Mouse (Mus musculus) forebrain, embryonic 13.5 days (tissue): ENCODE results near the gene Ssc5d. TPM values are rescaled to one million over a fixed set of nuclear protein-coding genes. Genes with fewer than 3 reads are reported as not detected.

Experiments used
- ATAC-seq: fragments of 200-750 bp; cut with Nextera tagmentation; 2 replicates; pipeline ENCODE4 v1.8.0; 2017
- H3K27ac ChIP-seq: fragments of 300-500 bp; sonication (generic); 2 replicates; pipeline ENCODE4 v1.5.1; 2015; ENCODE audit warnings: inconsistent platforms, mild to moderate bottlenecking, moderate library complexity
- H3K27me3 ChIP-seq: fragments of 300-500 bp; sonication (generic); 2 replicates; pipeline ENCODE4 v1.6.1; 2015; ENCODE audit warnings: mild to moderate bottlenecking, inconsistent platforms
- H3K36me3 ChIP-seq: fragments of 300-500 bp; sonication (generic); 2 replicates; pipeline ENCODE4 v1.6.1; 2015; ENCODE audit warnings: mild to moderate bottlenecking, inconsistent platforms; ENCODE audit not compliant: poor library complexity, severe bottlenecking
- H3K4me1 ChIP-seq: fragments of 300-500 bp; sonication (generic); 2 replicates; pipeline ENCODE4 v1.6.1; 2015; ENCODE audit warnings: inconsistent platforms
- H3K4me2 ChIP-seq: fragments of 300-500 bp; sonication (generic); 2 replicates; pipeline ENCODE4 v1.6.1; 2015; ENCODE audit warnings: inconsistent platforms, mild to moderate bottlenecking, moderate library complexity
- H3K4me3 ChIP-seq: fragments of 300-500 bp; sonication (generic); 2 replicates; pipeline ENCODE4 v1.5.1; 2015; ENCODE audit warnings: mild to moderate bottlenecking, inconsistent platforms
- H3K9ac ChIP-seq: fragments of 300-500 bp; sonication (generic); 2 replicates; pipeline ENCODE4 v1.6.1; 2015; ENCODE audit warnings: mild to moderate bottlenecking, inconsistent platforms
- H3K9me3 ChIP-seq: fragments of 300-500 bp; sonication (generic); replicated peaks from 2 replicates; pipeline ENCODE4 v1.6.1; 2016; ENCODE audit warnings: inconsistent platforms
- WGBS: fragments of 180-500 bp; shearing (Covaris S2); methylation state at CpG from one replicate; pipeline ENCODE4 v1.1.7; 2015; 5-methylcytosine and 5-hydroxymethylcytosine counted together
- polyA plus RNA-seq: library from polyadenylated mRNA; unstranded; fragments of >200 nt; fragmentation: Nextera tagmentation; extraction: Ambion mirVana; gene quantifications from 2 replicates; pipeline ENCODE4 v1.2.1, GENCODE M21; 2015

Gene Ssc5d
- polyA plus RNA-seq, 1 experiment from 2014 or later = 0.23 TPM

- Histone ChIP-seq H3K9ac (no peak overlapping the region), H3K36me3 (no peaks in the 10 kb centered on the region), H3K4me1 (peaks cover 20% of the 10 kb centered on the region), H3K4me2 (no peak overlapping the region), H3K27me3 (peaks cover 15% of the 10 kb centered on the region; the same call in 1 of the 2 replicates), H3K4me3 (no peak overlapping the region), H3K27ac (no peak overlapping the region), H3K9me3 (no peaks in the 10 kb centered on the region)
- no peak for ATAC-seq
- whole genome bisulfite sequencing = 55% methylated on average over 9 of the region's 9 CpGs
Measured at GRCm38 (mm10) chr7:4902404-4902803, 23.2 kb upstream of the Ssc5d start.

DNA sequence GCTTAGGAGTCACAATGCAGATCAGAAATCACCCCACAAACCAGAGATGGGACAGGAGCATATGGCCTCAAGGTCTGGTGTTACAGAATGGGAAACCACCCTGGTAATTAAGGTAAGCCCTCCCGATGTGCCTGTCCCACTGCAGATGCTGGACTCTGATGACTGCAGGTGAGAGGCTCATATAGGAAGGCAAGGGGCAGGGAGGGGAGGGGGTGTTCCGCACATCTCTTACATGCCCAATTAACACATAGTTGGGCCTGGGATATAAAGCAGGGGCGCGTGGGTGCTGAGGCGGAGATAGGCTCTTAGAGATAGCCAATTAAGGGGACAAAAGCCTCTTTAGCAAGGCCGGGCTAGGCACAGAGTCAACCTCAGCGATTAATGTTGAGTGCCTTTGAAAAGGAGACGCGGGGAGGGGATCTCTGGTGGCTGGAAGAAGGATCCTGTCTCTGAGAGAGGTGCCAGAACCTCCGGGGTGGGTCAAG is 19.1 kb upstream of the Ssc5d start, which contains the start of gene Gm36210:
Gene Gm36210, minus strand, starts transcription at position 51 of the 485 bp plus-strand sequence.
- no peaks in the 10 kb centered on the region for H3K36me3 ChIP-seq
- H3K4me1 ChIP-seq = peaks cover 10% of the 10 kb centered on the region
- 7% methylated on average over 10 of the region's 10 CpGs for WGBS
- H3K9me3 ChIP-seq = no peaks in the 10 kb centered on the region
- no peaks in the 10 kb centered on the region for H3K27me3 ChIP-seq
- no peak within 1 kb of the TSS for H3K27ac ChIP-seq
- ATAC-seq = no peak
- no peak within 1 kb of the TSS for H3K4me2 ChIP-seq
- no peak within 1 kb of the TSS for H3K4me3 ChIP-seq
- 0 out of 2 replicates have a peak within 1 kb of the TSS, but pooled peaks have one; percentile 9 for H3K9ac ChIP-seq

DNA sequence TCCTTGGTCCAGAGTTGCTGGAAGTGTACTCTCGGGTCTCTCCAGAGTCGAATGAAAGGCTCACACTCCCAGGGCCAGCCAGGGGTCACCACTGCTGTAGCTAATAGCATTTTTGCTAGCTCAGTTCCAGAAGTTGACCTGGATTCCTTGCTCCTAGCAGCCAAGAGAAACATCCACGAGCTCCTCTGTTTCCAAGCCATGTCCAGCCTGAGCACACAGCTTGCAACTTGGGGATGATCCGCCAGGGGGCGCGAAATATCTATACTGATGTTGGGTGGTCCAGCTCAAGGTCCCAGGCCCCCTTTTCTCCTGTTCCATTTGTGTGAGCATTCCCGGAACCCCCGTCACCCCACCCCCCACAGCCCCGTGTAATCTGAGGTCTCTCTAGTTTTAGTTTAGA is 14.0 kb upstream of the Ssc5d start:
- H3K4me3 ChIP-seq = no peak overlapping the region
- WGBS = 31% methylated on average over 9 of the region's 9 CpGs
- no peak overlapping the region for H3K4me2 ChIP-seq

GRCm38 (mm10) chr7:4912248-4912647 is 13.3 kb upstream of the Ssc5d start:
- H3K36me3 ChIP-seq = no peaks in the 10 kb centered on the region; the same call in 1 of the 2 replicates
- H3K4me1 ChIP-seq = peaks cover 20% of the 10 kb centered on the region
- ATAC-seq = no peak
- H3K27me3 ChIP-seq = no peaks in the 10 kb centered on the region
- WGBS = 73% methylated on average over 5 of the region's 5 CpGs
- H3K9me3 ChIP-seq = no peaks in the 10 kb centered on the region
- H3K27ac ChIP-seq = no peak overlapping the region
- 0 out of 2 replicates have a peak overlapping the region, but pooled peaks have one; percentile 3 for H3K4me3 ChIP-seq
- no peak overlapping the region for H3K9ac ChIP-seq
- no peak overlapping the region for H3K4me2 ChIP-seq

More for the DNA sequence above, 14.0 kb upstream of the Ssc5d start:
- no peaks in the 10 kb centered on the region for H3K9me3 ChIP-seq
- no peak overlapping the region for H3K9ac ChIP-seq
- ATAC-seq = no peak
- H3K4me1 ChIP-seq = peaks cover 20% of the 10 kb centered on the region
- no peaks in the 10 kb centered on the region for H3K27me3 ChIP-seq
- H3K27ac ChIP-seq = no peak overlapping the region
- no peaks in the 10 kb centered on the region for H3K36me3 ChIP-seq

GRCm38 (mm10) chr7:4915007-4915665 is 10.4 kb upstream of the Ssc5d start, which contains the start of gene Zfp628:
TSS of gene Zfp628 (plus strand) at chr7:4915217.
- peak within 1 kb of the TSS; percentile 88 for H3K9ac ChIP-seq
- no peaks in the 10 kb centered on the region for H3K27me3 ChIP-seq
- H3K4me1 ChIP-seq = peaks cover 26% of the 10 kb centered on the region
- no peaks in the 10 kb centered on the region for H3K9me3 ChIP-seq
- ATAC-seq = peak; percentile 90
- H3K27ac ChIP-seq = peak within 1 kb of the TSS; percentile 97
- peak within 1 kb of the TSS; percentile 66 for H3K4me3 ChIP-seq
- H3K4me2 ChIP-seq = peak within 1 kb of the TSS; percentile 89
- H3K36me3 ChIP-seq = peaks cover 29% of the 10 kb centered on the region
- under 1% methylated on average over 50 of the region's 56 CpGs for WGBS

DNA sequence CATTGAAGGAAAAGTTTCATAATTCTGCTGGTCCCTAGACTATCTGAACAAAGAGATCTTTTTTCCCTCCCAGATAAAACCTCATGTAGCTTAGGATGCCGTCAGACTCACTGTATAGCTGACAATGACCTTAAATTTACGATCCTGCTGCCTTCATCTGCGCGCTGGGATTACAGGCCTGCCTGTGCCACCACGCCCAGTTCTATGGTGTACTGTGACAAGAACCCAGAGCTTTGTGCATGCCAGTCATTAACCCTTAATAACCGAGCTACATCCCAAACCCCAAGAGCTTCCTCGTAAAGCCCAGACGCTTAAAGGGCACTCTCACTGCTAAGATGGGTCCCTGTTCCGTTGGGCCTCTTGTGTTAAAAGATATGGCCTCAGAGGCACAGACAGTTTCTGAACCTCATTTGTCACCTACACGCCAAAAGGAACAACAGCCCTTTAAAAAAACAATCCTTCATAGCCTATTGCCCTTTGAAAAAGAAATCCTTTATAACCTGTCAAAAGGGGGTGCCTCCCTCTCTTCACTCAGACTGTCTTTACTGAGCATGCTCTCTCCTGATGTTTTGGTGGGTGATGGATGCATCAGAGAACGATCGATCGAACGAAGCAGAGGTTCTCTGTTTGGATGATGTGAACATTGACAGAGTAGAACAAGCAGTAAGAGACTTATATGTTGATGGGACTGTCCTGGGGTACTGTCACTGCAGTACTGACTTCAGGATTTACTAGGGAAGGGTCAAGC is 9.7 kb upstream of the Ssc5d start:
- peak overlapping the region; percentile 97 for H3K27ac ChIP-seq
- H3K27me3 ChIP-seq = no peaks in the 10 kb centered on the region
- peak overlapping the region; percentile 66 for H3K4me3 ChIP-seq
- peaks cover 36% of the 10 kb centered on the region for H3K36me3 ChIP-seq
- peak overlapping the region; percentile 88 for H3K9ac ChIP-seq
- 23% methylated on average over 14 of the region's 14 CpGs for WGBS
- peaks cover 27% of the 10 kb centered on the region for H3K4me1 ChIP-seq
- ATAC-seq = peak; percentile 59
- no peaks in the 10 kb centered on the region for H3K9me3 ChIP-seq
- peak overlapping the region; percentile 89 for H3K4me2 ChIP-seq

GRCm38 (mm10) chr7:4917494-4917893 is 8.1 kb upstream of the Ssc5d start:
- 89% methylated on average over 2 of the region's 2 CpGs for WGBS
- H3K36me3 ChIP-seq = peaks cover 43% of the 10 kb centered on the region
- H3K4me3 ChIP-seq = no peak overlapping the region
- H3K9ac ChIP-seq = no peak overlapping the region; the same call in 1 of the 2 replicates
- H3K27me3 ChIP-seq = no peaks in the 10 kb centered on the region
- ATAC-seq = no peak
- no peak overlapping the region for H3K27ac ChIP-seq
- H3K4me1 ChIP-seq = peaks cover 44% of the 10 kb centered on the region
- H3K4me2 ChIP-seq = no peak overlapping the region; the same call in 1 of the 2 replicates
- no peaks in the 10 kb centered on the region for H3K9me3 ChIP-seq

GRCm38 (mm10) chr7:4918681-4919080 is 6.9 kb upstream of the Ssc5d start:
- 92% methylated on average over 15 of the region's 15 CpGs for WGBS
- Histone ChIP-seq H3K4me1 (peaks cover 55% of the 10 kb centered on the region), H3K9ac (no peak overlapping the region)

DNA sequence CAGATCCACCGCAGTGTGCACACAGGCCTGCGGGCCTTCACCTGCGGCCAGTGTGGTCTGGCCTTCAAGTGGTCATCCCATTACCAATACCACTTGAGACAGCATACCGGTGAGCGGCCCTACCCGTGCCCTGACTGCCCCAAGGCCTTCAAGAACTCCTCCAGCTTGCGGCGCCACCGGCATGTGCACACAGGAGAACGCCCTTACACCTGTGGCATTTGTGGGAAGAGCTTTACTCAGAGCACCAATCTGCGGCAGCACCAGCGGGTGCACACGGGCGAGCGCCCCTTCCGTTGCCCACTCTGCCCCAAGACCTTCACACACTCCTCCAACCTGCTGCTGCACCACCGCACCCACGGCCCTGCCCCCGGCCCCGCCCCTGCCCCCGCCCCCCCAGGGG is 6.5 kb upstream of the Ssc5d start:
- Histone ChIP-seq H3K27ac (no peak overlapping the region), H3K36me3 (peaks cover 43% of the 10 kb centered on the region), H3K9me3 (no peaks in the 10 kb centered on the region), H3K4me1 (peaks cover 59% of the 10 kb centered on the region), H3K9ac (no peak overlapping the region), H3K4me2 (no peak overlapping the region), H3K27me3 (no peaks in the 10 kb centered on the region), H3K4me3 (no peak overlapping the region)
- WGBS = 80% methylated on average over 21 of the region's 21 CpGs
- no peak for ATAC-seq

More at GRCm38 (mm10) chr7:4918681-4919080, 6.9 kb upstream of the Ssc5d start:
- H3K27me3 ChIP-seq = no peaks in the 10 kb centered on the region
- no peaks in the 10 kb centered on the region for H3K9me3 ChIP-seq
- no peak for ATAC-seq
- H3K4me3 ChIP-seq = no peak overlapping the region
- H3K4me2 ChIP-seq = no peak overlapping the region
- H3K27ac ChIP-seq = no peak overlapping the region
- peaks cover 43% of the 10 kb centered on the region for H3K36me3 ChIP-seq

GRCm38 (mm10) chr7:4919971-4920370 is 5.6 kb upstream of the Ssc5d start:
- H3K4me2 ChIP-seq = no peak overlapping the region
- no peak for ATAC-seq
- peaks cover 64% of the 10 kb centered on the region for H3K4me1 ChIP-seq
- H3K9ac ChIP-seq = no peak overlapping the region
- H3K4me3 ChIP-seq = no peak overlapping the region
- 88% methylated on average over 21 of the region's 21 CpGs for WGBS
- H3K36me3 ChIP-seq = peaks cover 43% of the 10 kb centered on the region
- H3K27me3 ChIP-seq = no peaks in the 10 kb centered on the region
- no peak overlapping the region for H3K27ac ChIP-seq
- H3K9me3 ChIP-seq = no peaks in the 10 kb centered on the region

GRCm38 (mm10) chr7:4920496-4920895 is 5.1 kb upstream of the Ssc5d start:
- H3K27ac ChIP-seq = peak overlapping the region; percentile 99; the same call in 1 of the 2 replicates
- no peaks in the 10 kb centered on the region for H3K27me3 ChIP-seq
- H3K4me2 ChIP-seq = no peak overlapping the region
- peaks cover 43% of the 10 kb centered on the region for H3K36me3 ChIP-seq
- ATAC-seq = no peak
- no peak overlapping the region for H3K4me3 ChIP-seq
- 87% methylated on average over 19 of the region's 19 CpGs for WGBS
- H3K4me1 ChIP-seq = peaks cover 69% of the 10 kb centered on the region
- peak overlapping the region; percentile 73; the same call in 1 of the 2 replicates for H3K9ac ChIP-seq
- no peaks in the 10 kb centered on the region for H3K9me3 ChIP-seq
